Mouse (Mus musculus) G1E (cell line): ENCODE data around the gene Zfp523.

Experiments used
- CTCF ChIP-seq: IDR thresholded peaks from 2 replicates; pipeline ENCODE4 v1.5.1; 2012; ENCODE audit warnings: low read depth, low read length, inconsistent platforms, mixed read lengths
- GATA1 ChIP-seq: IDR thresholded peaks from 2 replicates; pipeline ENCODE4 v1.6.1; 2012; ENCODE audit warnings: borderline replicate concordance, low read length, inconsistent platforms, mixed read lengths
- GATA2 ChIP-seq: IDR thresholded peaks from 2 replicates; pipeline ENCODE4 v1.6.1; 2012; ENCODE audit warnings: low read depth, low read length, inconsistent platforms, borderline replicate concordance
- POLR2AphosphoS5 ChIP-seq: IDR thresholded peaks from 2 replicates; pipeline ENCODE4 v1.6.1; 2012; ENCODE audit warnings: low read depth, low read length, inconsistent platforms; ENCODE audit not compliant: insufficient replicate concordance
- TAL1 ChIP-seq: conservative IDR thresholded peaks from 2 replicates; pipeline ENCODE4 v1.6.1; 2012; ENCODE audit warnings: low read depth, low read length, inconsistent platforms, mixed read lengths

- TF ChIP-seq CTCF, result no peak
- no peak for TF ChIP-seq GATA1
- no peak for TF ChIP-seq TAL1
- no peak for TF ChIP-seq POLR2AphosphoS5
- TF ChIP-seq GATA2, result no peak
These were observed 60.4 kb downstream of the Zfp523 start for GRCm38 (mm10) chr17:28237362-28237761.
